Mouse (Mus musculus): ENCODE results near the gene Man2a2. TPM values are rescaled to one million over a fixed set of nuclear protein-coding genes. Genes with fewer than 3 reads are reported as not detected.

Gene Man2a2
- 11.2 and 12.0 TPM in 2 replicates for polyA plus RNA-seq (2021; fragmentation: Nextera tagmentation)
- long read RNA-seq, experiment 1, partial matches to known transcripts = 5 of 28 reads
- long read RNA-seq, experiment 1, other reads (novel, unspliced or antisense) = 23 of 28 reads
- long read RNA-seq, experiment 2, full-length matches to known transcripts = 9 of 129 reads
- long read RNA-seq, experiment 2, partial matches to known transcripts = 65 of 129 reads
- long read RNA-seq, experiment 2, other reads (novel, unspliced or antisense) = 55 of 129 reads

DNA sequence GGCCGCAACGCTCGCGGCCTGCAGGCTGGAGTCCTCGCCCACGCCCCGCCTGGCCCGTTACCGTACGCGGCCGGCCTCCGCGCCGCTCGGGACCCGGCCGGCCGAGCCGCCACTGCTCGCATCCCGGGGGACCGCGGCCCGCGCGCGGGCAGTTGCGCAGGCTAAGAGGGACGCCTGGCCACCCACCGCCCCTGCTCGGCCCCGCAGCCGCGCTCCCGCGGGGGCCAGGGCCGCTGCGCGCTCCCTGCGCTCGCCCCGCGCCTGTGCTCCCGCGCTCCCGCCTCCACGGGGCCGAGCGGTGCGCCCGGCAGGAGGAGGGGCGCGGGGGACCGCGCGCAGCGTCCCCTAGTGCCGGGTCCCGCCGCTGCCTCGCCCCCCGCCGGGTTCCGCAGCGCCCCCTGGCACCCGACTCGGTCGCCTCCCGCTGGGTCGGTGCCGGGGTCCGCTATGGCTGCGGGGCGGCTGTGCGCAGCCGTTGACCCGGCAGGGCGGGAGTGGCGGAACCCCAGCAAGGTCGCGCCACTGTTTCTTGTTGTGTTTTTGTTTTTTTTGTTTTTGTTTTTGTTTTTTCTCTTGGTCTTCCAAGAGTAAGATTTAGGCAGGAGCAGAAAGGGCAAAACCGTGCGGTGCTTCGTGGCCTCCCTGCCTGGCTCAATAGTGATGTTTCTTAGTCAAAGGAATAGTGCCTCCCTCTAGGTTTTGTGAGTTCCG, at the start of gene Man2a2:
Gene Man2a2 (minus strand): TSS at position 335 of the 711 bp plus-strand sequence.

DNA sequence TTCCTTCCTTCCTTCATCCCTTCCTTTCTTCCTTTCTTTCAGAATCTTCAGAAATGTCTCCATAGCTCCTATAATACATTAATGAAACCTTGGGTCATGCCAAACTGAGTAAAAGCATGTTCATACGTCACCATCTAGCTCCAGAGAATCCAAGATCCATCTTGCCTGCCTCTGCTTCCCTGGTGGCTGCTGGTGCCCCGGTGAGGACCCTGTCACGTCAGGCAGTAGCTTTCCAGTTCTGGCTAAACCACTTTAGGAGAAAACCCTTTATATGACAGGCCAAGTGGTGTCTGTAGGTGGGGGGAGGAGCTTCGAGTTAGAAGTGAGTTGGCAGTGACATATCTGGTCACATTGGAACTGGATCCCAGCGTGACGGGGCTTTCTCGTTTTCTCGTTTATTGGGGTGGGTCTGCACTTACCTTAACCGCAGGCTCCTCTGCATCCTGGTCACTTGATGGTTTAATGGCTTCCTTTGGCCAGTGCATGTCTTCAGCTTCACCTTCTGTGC, 34.1 kb upstream of the Man2a2 start, which contains the start of gene Furin:
Gene Furin (minus strand): TSS at position 249 of the 508 bp plus-strand sequence.

DNA sequence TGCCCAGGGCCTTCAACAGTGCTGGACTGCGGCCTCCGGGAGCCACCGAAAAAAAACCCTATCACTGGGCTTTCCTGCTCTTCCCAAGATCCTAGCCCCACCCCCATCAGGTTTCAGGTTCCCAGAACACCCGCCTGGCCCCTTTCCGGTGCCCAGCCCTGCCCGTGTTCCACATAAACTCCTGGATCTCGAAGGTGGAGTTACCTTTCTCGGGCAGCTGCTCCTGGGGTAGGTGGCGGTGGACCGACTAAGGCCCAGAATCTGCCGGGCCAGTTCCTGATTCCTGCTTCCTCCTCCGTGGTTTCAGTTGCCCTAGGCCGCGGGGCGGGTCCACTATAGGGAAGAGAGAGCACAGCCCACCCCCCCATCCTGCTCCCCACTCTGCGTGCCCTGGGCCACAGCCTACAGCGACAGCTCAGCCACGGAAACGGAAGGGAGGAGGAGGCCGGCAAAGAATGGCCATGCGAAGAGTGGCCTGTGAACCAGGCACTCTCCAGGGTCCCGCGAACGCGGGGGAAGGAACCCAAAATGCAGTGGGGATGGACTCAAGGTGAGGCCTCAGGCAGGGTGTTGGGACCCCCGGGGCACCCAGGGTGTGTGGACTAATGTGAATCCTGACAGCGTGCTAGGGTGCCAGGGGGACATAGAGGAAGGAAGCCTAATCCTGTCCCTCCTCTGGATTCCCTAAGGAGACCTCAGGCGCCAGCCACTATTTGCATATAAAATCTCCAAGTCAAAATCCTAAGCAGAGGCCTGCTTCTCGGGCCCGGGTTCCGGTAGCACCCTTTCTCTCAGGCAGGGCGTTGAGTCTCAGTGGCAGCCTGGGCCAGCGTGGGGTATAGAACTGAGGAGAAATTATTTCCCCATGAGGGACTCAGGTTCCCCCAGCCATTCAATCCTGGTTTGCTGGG, 16.7 kb upstream of the Man2a2 start, which contains the start of gene Fes:
Gene Fes (minus strand): TSS at position 314 of the 911 bp plus-strand sequence.

DNA sequence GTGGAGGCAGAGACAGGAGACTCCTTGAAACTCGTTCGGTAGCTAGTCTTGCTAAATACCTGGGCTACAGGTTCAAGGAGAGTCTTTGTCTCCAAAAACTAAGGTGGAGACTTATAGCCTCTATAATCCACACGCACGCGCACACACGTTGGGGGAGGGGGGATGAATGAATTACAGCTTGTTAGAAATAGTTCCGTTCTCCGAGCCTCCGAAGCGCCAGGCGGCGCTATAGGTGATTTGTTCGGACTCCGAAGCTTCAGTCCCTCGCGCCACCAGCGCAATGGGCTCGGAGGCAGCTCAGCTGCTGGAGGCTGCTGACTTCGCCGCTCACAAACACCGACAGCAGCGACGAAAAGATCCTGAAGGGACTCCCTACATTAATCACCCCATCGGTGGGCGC, 28.3 kb downstream of the Man2a2 start, which contains the start of gene Hddc3:
Gene Hddc3 (plus strand): TSS at position 247 of the 400 bp plus-strand sequence.

DNA sequence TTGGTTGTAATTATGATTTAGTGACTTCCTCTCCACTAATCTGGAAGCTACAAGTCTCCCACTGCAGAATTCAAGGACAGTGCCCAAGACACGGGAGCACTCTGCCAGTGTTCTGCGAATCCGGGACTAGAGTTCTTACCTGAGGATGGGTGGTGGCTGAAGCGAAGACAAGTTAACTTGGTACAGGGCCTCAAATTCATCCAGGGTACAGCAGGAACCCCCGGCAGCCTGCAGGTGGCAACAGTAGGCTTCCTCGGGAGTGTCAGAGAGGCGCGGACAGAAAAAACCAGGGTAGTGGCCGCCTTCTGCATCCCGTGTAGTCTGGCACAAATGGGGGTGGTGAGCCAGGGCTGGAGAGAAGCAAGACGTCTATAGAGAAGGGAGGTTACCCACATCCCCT, 30.4 kb downstream of the Man2a2 start, which contains the start of gene Unc45a:
Gene Unc45a (minus strand): TSS at position 213 of the 400 bp plus-strand sequence.

DNA sequence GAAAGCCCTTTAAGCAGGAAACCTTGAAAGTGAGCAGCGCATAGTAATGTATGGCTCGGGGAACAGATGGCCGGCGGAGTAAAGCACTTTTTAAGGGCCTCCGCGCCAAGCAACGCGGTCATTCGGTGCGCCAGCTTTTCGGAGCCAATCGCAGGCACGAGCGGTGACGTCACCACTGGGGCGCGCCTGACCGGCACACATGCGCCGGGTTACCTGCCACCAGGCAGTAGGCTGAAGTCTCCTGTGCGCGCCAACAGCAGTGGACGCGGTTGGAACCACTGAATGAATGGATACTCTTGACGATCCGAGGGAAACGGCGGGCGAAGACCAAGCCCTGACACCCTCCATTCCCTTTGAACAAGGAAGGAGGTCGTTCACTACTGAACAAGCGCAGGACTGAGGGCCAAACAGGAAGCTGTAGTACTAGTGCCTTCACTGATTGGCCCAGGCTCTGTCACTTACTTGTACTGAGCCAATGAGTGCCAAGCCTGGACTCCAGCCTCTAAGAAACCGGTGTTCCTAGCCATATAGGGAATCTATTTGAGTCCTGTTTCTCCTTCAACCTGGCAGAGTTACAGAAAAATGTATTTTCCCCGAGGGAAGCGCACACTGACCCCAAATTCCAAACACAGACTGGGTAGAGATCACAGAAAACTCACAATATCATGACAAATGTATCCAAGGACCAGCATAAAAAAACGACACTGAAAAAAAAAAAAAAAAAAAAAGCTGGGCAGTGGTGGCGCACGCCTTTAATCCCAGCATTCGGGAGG, 46.9 kb downstream of the Man2a2 start, which contains the start of gene Rccd1:
Gene Rccd1 (minus strand): TSS at position 412 of the 773 bp plus-strand sequence.

Other genes with a start within 250 kb of the Man2a2 start
- 15.3 and 15.8 TPM in 2 replicates for gene Sema4b, start 184.5 kb downstream of the Man2a2 start, polyA plus RNA-seq (2021; fragmentation: Nextera tagmentation)
- gene Cib1, start 138.6 kb downstream of the Man2a2 start, polyA plus RNA-seq (2021; fragmentation: Nextera tagmentation) = 65.6 and 83.1 TPM in 2 replicates
- gene Gdpgp1, start 138.5 kb downstream of the Man2a2 start, polyA plus RNA-seq (2021; fragmentation: Nextera tagmentation) = 6.2 and 6.3 TPM in 2 replicates
- 0.65 and 1.4 TPM in 2 replicates for gene Ttll13, start 125.0 kb downstream of the Man2a2 start, polyA plus RNA-seq (2021; fragmentation: Nextera tagmentation)
- 53.3 and 55.0 TPM in 2 replicates for gene Ngrn, start 110.2 kb downstream of the Man2a2 start, polyA plus RNA-seq (2021; fragmentation: Nextera tagmentation)
- gene Vps33b, start 101.7 kb downstream of the Man2a2 start, polyA plus RNA-seq (2021; fragmentation: Nextera tagmentation) = 12.5 and 12.7 TPM in 2 replicates
- gene Prc1, start 76.9 kb downstream of the Man2a2 start, polyA plus RNA-seq (2021; fragmentation: Nextera tagmentation) = 1.8 and 2.6 TPM in 2 replicates
- 0.55 and 1.1 TPM in 2 replicates for gene Rccd1, start 46.9 kb downstream of the Man2a2 start, polyA plus RNA-seq (2021; fragmentation: Nextera tagmentation)
- 14.6 and 16.2 TPM in 2 replicates for gene Unc45a, start 30.4 kb downstream of the Man2a2 start, polyA plus RNA-seq (2021; fragmentation: Nextera tagmentation)
- gene Hddc3, start 28.3 kb downstream of the Man2a2 start, polyA plus RNA-seq (2021; fragmentation: Nextera tagmentation) = 21.8 and 32.7 TPM in 2 replicates
- 1.0 TPM in 2 replicates for gene Fes, start 16.6 kb upstream of the Man2a2 start, polyA plus RNA-seq (2021; fragmentation: Nextera tagmentation)
- 2.6 and 2.7 TPM in 2 replicates for gene Furin, start 34.1 kb upstream of the Man2a2 start, polyA plus RNA-seq (2021; fragmentation: Nextera tagmentation)
- gene Blm, start 163.7 kb upstream of the Man2a2 start, polyA plus RNA-seq (2021; fragmentation: Nextera tagmentation) = 0.58 and 0.95 TPM in 2 replicates

Measured in layer of hippocampus, adult 6 months (tissue).